Mouse (Mus musculus) central nervous system, embryonic 18 days (tissue): ENCODE measurements around the gene Gm21188. TPM values are rescaled to one million over a fixed set of nuclear protein-coding genes. Genes with fewer than 3 reads are reported as not detected.

Experiments used
- polyA plus RNA-seq: library from polyadenylated mRNA; depleted of rRNA; stranded (reverse); fragments of >200 nt; gene quantifications from 2 replicates; pipeline ENCODE4 v1.2.3, GENCODE M21; 2012; rRNA removed

The Gm21188 gene
- polyA plus RNA-seq: 0.12 TPM in 1 of 2 replicates, not detected in the other

DNA sequence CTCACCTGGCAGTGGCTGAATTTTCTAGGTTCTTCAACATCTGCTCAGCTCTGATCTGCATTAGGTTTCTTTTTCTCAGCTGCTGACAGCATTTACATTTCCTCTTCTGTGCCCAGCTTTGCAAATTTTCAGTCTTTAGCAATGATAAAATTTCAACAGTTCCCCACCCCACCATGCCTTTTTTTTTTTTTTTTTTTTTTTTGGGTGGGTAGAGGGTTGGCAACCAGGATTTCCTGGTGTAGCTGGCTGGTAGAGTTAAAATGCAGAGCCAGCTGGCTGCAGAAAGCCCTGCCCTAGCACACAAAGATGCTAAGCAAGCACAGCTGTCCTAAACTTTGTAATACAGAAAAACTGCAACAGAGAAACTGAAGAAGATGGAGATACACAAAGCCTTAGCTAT is at the start of gene Gm21188:
Gene Gm21188, minus strand, starts transcription at position 110 of the 400 bp plus-strand sequence.

DNA sequence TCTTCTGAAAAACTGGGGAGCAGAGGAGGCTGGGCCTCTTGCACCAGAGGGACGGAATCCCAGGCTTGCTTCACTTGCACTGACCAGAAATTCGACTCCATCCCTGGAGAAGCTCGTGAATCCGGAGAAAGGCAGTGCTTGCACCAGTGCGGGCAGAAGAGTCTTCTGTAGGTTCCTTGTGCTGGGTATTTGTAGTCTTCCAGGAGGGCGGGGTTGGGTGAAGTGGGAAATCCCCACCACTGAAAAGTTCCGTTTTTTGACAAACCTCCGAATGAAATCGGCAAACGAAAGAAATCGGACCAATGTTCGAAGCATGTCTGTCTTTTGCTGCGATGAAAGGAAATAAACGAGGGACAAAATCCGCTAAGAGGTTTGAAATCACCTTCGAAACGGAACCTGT is 25.1 kb downstream of the Gm21188 start, which contains the start of gene Gm36079:
Gene Gm36079, minus strand, starts transcription at position 101 of the 400 bp plus-strand sequence.

Other genes starting within 250 kb of the Gm21188 start
- not detected in 2 replicates for gene AF067063, start 222.0 kb downstream of the Gm21188 start, polyA plus RNA-seq
- not detected in 2 replicates for gene D13Ertd608e, start 216.2 kb downstream of the Gm21188 start, polyA plus RNA-seq
- gene Tcstv1, start 157.4 kb downstream of the Gm21188 start, polyA plus RNA-seq: not detected in 2 replicates
- not detected in 2 replicates for gene Gm21761, start 122.9 kb downstream of the Gm21188 start, polyA plus RNA-seq
- not detected in 2 replicates for gene B020031M17Rik, start 101.4 kb downstream of the Gm21188 start, polyA plus RNA-seq
- not detected in 2 replicates for gene Gm36079, start 25.2 kb downstream of the Gm21188 start, polyA plus RNA-seq
- not detected in 2 replicates for gene Gm20767, start 88.1 kb upstream of the Gm21188 start, polyA plus RNA-seq
- gene Gm21818, start 120.2 kb upstream of the Gm21188 start, polyA plus RNA-seq: not detected in 2 replicates
- gene Gm21762, start 163.8 kb upstream of the Gm21188 start, polyA plus RNA-seq: not detected in 2 replicates
- gene Gm21731, start 186.9 kb upstream of the Gm21188 start, polyA plus RNA-seq: not detected in 2 replicates
- not detected in 2 replicates for gene AF067061, start 210.9 kb upstream of the Gm21188 start, polyA plus RNA-seq
- 0.04 and 0.09 TPM in 2 replicates for gene BC147527, start 248.2 kb upstream of the Gm21188 start, polyA plus RNA-seq